Mouse (Mus musculus): ENCODE data around the gene 3110082I17Rik.

DNA sequence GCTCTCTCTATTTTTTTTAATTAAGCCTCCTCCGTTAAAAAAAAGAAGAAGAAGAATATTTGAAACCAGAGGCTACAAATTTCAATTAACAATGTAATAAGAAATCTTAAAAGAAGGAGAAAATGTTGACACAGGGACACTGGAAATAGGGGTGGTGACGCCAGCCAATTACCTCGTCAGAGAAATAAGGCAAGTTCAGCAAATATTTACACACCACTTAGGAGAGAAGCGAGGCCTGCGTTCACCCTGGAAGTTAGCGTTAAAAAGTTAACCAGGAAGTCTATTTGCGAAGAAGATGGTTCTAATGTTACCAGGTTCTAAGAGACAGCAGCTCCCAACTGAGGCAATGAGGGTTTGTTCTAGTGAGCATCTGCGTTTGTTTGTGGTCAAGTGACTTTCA lies 3.1 kb downstream of the 3110082I17Rik start:
- TF ChIP-seq TAL1 (IDR thresholded peaks at IDR 0.05; ENCODE audit: low read length) (no peak), GATA1 (IDR thresholded peaks at IDR 0.05; ENCODE audit: low read length) (no peak)

All from erythroblast, embryonic 14.5 days (primary cell).